Mouse (Mus musculus): ENCODE data around the gene Rassf2. TPM values are rescaled to one million over a fixed set of nuclear protein-coding genes. Genes with fewer than 3 reads are reported as not detected.

Rassf2 gene
- polyA plus RNA-seq, 2 experiments, result 1.2 to 1.9 TPM

GRCm38 (mm10) chr2:132004495-132005136 lies 25.4 kb downstream of the Rassf2 start:
- H3K36me3 ChIP-seq (replicated peaks; ENCODE audit: control insufficient read depth, insufficient read depth, low read depth), result no peaks in the 10 kb centered on the region
- 68% methylated on average over 9 of the region's 9 CpGs for WGBS (ENCODE audit: insufficient replicate concordance)
- H3K4me1 ChIP-seq (replicated peaks; ENCODE audit: control insufficient read depth in 2 of 2, insufficient read depth in 2 of 2, low read length in 1 of 2), result no peaks in the 10 kb centered on the region
- H3K4me2 ChIP-seq (ENCODE audit: low read depth), result no peak overlapping the region
- H3K9me3 ChIP-seq (ENCODE audit: control insufficient read depth, low read length), result no peaks in the 10 kb centered on the region
- H3K9ac ChIP-seq (replicated peaks), result no peak overlapping the region
- H3K4me3 ChIP-seq (ENCODE audit: insufficient read depth in 1 of 2, low read depth in 2 of 2, low read length in 2 of 2), result no peak overlapping the region
- DNase-seq (ENCODE audit: low read depth in 3 of 3, low spot score in 3 of 3) (no peak), ATAC-seq (ENCODE audit: insufficient read depth) (no peak)
- H3K27ac ChIP-seq, result no peak overlapping the region
- no peaks in the 10 kb centered on the region for H3K27me3 ChIP-seq (ENCODE audit: control insufficient read depth, insufficient read depth, low read length)
- no peak for TF ChIP-seq CTCF (IDR thresholded peaks at IDR 0.05; ENCODE audit: low read depth)
- TF ChIP-seq EP300 (IDR thresholded peaks at IDR 0.05; ENCODE audit: low read depth), result no peak

DNA sequence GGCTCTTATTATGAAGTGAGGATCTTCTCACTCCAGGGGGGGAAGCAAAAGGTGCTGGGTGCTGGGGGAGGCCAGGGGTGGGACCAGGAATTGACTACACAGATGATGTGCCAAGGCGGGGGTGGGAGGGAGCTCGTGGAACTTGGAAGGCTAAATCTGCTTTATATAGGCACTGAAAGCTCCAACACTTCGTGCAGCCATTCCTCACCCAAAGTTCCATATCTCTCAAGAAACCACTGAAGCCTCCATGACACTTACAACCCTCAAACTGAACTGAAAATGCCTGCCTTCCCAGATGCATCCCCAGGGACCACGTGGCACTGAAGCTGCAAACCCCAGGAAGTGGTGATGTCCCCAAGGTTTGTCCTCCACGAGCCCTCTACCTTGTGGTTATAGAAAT lies 26.1 kb downstream of the Rassf2 start:
- ATAC-seq (ENCODE audit: insufficient read depth), result no peak

GRCm38 (mm10) chr2:132001696-132002334 lies 28.2 kb downstream of the Rassf2 start:
- H3K9me3 ChIP-seq (ENCODE audit: control insufficient read depth, low read length), result no peaks in the 10 kb centered on the region
- DNase-seq (ENCODE audit: low read depth in 3 of 3, low spot score in 3 of 3) (no peak), ATAC-seq (ENCODE audit: insufficient read depth) (no peak)
- H3K4me1 ChIP-seq (replicated peaks; ENCODE audit: control insufficient read depth in 2 of 2, insufficient read depth in 2 of 2, low read length in 1 of 2), result no peaks in the 10 kb centered on the region
- no peak overlapping the region for H3K9ac ChIP-seq (replicated peaks)
- no peak overlapping the region for H3K4me3 ChIP-seq (ENCODE audit: insufficient read depth in 1 of 2, low read depth in 2 of 2, low read length in 2 of 2)
- no peak for TF ChIP-seq EP300 (IDR thresholded peaks at IDR 0.05; ENCODE audit: low read depth)
- TF ChIP-seq CTCF (IDR thresholded peaks at IDR 0.05; ENCODE audit: low read depth), result no peak
- no peaks in the 10 kb centered on the region for H3K27me3 ChIP-seq (ENCODE audit: control insufficient read depth, insufficient read depth, low read length)
- no peak overlapping the region for H3K4me2 ChIP-seq (ENCODE audit: low read depth)
- WGBS (ENCODE audit: insufficient replicate concordance), result 73% methylated on average over 13 of the region's 13 CpGs
- H3K27ac ChIP-seq, result no peak overlapping the region
- H3K36me3 ChIP-seq (replicated peaks; ENCODE audit: control insufficient read depth, insufficient read depth, low read depth), result no peaks in the 10 kb centered on the region

More for the DNA sequence above, 26.1 kb downstream of the Rassf2 start:
- 52% methylated on average over 5 of the region's 5 CpGs for WGBS (ENCODE audit: insufficient replicate concordance)
- H3K27ac ChIP-seq, result no peak overlapping the region
- H3K4me2 ChIP-seq (ENCODE audit: low read depth), result no peak overlapping the region
- H3K36me3 ChIP-seq (replicated peaks; ENCODE audit: control insufficient read depth, insufficient read depth, low read depth), result no peaks in the 10 kb centered on the region
- DNase-seq (ENCODE audit: low read depth in 3 of 3, low spot score in 3 of 3), result no peak
- H3K27me3 ChIP-seq (ENCODE audit: control insufficient read depth, insufficient read depth, low read length), result no peaks in the 10 kb centered on the region
- H3K9ac ChIP-seq (replicated peaks), result no peak overlapping the region
- H3K9me3 ChIP-seq (ENCODE audit: control insufficient read depth, low read length), result no peaks in the 10 kb centered on the region
- H3K4me1 ChIP-seq (replicated peaks; ENCODE audit: control insufficient read depth in 2 of 2, insufficient read depth in 2 of 2, low read length in 1 of 2), result no peaks in the 10 kb centered on the region
- no peak overlapping the region for H3K4me3 ChIP-seq (ENCODE audit: insufficient read depth in 1 of 2, low read depth in 2 of 2, low read length in 2 of 2)
- TF ChIP-seq EP300 (IDR thresholded peaks at IDR 0.05; ENCODE audit: low read depth) (no peak), CTCF (IDR thresholded peaks at IDR 0.05; ENCODE audit: low read depth) (no peak)

- Histone ChIP-seq H3K27ac (no peak overlapping the region), H3K36me3 (replicated peaks; ENCODE audit: control insufficient read depth, insufficient read depth, low read depth) (no peaks in the 10 kb centered on the region), H3K27me3 (ENCODE audit: control insufficient read depth, insufficient read depth, low read length) (no peaks in the 10 kb centered on the region), H3K4me3 (ENCODE audit: insufficient read depth in 1 of 2, low read depth in 2 of 2, low read length in 2 of 2) (no peak overlapping the region), H3K9ac (replicated peaks) (no peak overlapping the region), H3K4me1 (replicated peaks; ENCODE audit: control insufficient read depth in 2 of 2, insufficient read depth in 2 of 2, low read length in 1 of 2) (no peaks in the 10 kb centered on the region), H3K9me3 (ENCODE audit: control insufficient read depth, low read length) (no peaks in the 10 kb centered on the region), H3K4me2 (ENCODE audit: low read depth) (no peak overlapping the region)
- DNase-seq (ENCODE audit: low read depth in 3 of 3, low spot score in 3 of 3), result no peak
- WGBS (ENCODE audit: insufficient replicate concordance), result 44% methylated on average over 5 of the region's 5 CpGs
- TF ChIP-seq CTCF (IDR thresholded peaks at IDR 0.05; ENCODE audit: low read depth) (no peak), EP300 (IDR thresholded peaks at IDR 0.05; ENCODE audit: low read depth) (no peak)
- no peak for ATAC-seq (ENCODE audit: insufficient read depth)
Measured at GRCm38 (mm10) chr2:131997356-131997755, 32.7 kb downstream of the Rassf2 start.

DNA sequence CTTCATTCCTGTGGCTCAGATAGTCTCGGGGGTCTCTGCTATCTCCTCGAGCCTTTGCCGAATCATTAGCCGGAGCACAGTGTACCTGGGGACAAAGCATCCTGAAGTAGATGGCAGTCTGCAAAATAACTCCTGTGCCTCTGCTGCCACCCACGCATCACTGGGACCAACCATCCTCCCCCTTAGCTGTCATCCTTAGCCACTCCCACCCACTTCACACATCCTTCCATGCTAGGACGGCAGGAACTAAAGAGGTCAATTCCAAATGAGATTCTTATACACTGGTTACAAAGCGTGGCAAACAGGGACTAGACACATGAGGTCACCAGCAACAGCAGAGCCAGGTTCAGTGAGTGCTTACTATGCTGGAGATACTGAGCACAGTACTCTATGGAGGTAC lies 33.7 kb downstream of the Rassf2 start:
- no peaks in the 10 kb centered on the region for H3K36me3 ChIP-seq (replicated peaks; ENCODE audit: control insufficient read depth, insufficient read depth, low read depth)
- DNase-seq (ENCODE audit: low read depth in 3 of 3, low spot score in 3 of 3), result no peak
- no peak overlapping the region for H3K4me3 ChIP-seq (ENCODE audit: insufficient read depth in 1 of 2, low read depth in 2 of 2, low read length in 2 of 2)
- H3K27me3 ChIP-seq (ENCODE audit: control insufficient read depth, insufficient read depth, low read length), result no peaks in the 10 kb centered on the region
- H3K9me3 ChIP-seq (ENCODE audit: control insufficient read depth, low read length), result no peaks in the 10 kb centered on the region
- TF ChIP-seq EP300 (IDR thresholded peaks at IDR 0.05; ENCODE audit: low read depth), result no peak
- TF ChIP-seq CTCF (IDR thresholded peaks at IDR 0.05; ENCODE audit: low read depth), result no peak
- no peak overlapping the region for H3K27ac ChIP-seq
- H3K9ac ChIP-seq (replicated peaks), result no peak overlapping the region
- WGBS (ENCODE audit: insufficient replicate concordance), result 61% methylated on average over 7 of the region's 7 CpGs
- ATAC-seq (ENCODE audit: insufficient read depth), result no peak
- no peak overlapping the region for H3K4me2 ChIP-seq (ENCODE audit: low read depth)
- no peaks in the 10 kb centered on the region for H3K4me1 ChIP-seq (replicated peaks; ENCODE audit: control insufficient read depth in 2 of 2, insufficient read depth in 2 of 2, low read length in 1 of 2)
